Mouse (Mus musculus) CH12.LX (cell line): ENCODE measurements around the gene Mmrn2. TPM values are rescaled to one million over a fixed set of nuclear protein-coding genes. Genes with fewer than 3 reads are reported as not detected.

Experiments used
- DNase-seq: peaks from one replicate; pipeline ENCODE4 v3.0.0-alpha.2; 2013; ENCODE audit errors: extremely low read depth
- H3K27ac ChIP-seq: 2 replicates; pipeline ENCODE4 v1.5.1; 2012; ENCODE audit warnings: low read depth, mild to moderate bottlenecking, control low read depth, moderate library complexity; ENCODE audit not compliant: insufficient read depth
- H3K27me3 ChIP-seq: replicated peaks from 2 replicates; pipeline ENCODE3; 2012; ENCODE audit warnings: inconsistent platforms
- H3K36me3 ChIP-seq, 2 experiments: replicated peaks in 1 of 2; 2 replicates each; pipeline versions ENCODE3 to v1.6.1; 2012; ENCODE audit warnings: inconsistent platforms in 1 of 2, low read length in 1 of 2, mild to moderate bottlenecking in 1 of 2, mixed read lengths in 1 of 2, moderate library complexity in 1 of 2; ENCODE audit not compliant: control insufficient read depth in 1 of 2, insufficient read depth in 1 of 2
- H3K4me1 ChIP-seq, 2 experiments: 2 replicates each; pipeline ENCODE4 v1.6.1; 2012; ENCODE audit warnings: inconsistent platforms in 1 of 2, moderate library complexity in 1 of 2; ENCODE audit not compliant: insufficient read depth in 2 of 2, control insufficient read depth in 1 of 2
- H3K4me2 ChIP-seq: 2 replicates; pipeline ENCODE4 v1.6.1; 2012; ENCODE audit warnings: low read depth, mild to moderate bottlenecking, control low read depth; ENCODE audit not compliant: poor library complexity, insufficient read depth, severe bottlenecking
- H3K4me3 ChIP-seq, 3 experiments: fragments of 150-350 bp in 1 of 3; sonication (generic) in 1 of 3; replicated peaks in 1 of 3; 2 replicates each; pipeline versions ENCODE3 to v1.5.1; 2011 to 2012; ENCODE audit warnings: low read depth in 2 of 3, low read length in 2 of 3, mild to moderate bottlenecking in 2 of 3, moderate library complexity in 2 of 3, control low read depth in 1 of 3, improper control_type of control experiment in 1 of 3, inconsistent platforms in 1 of 3, mixed read lengths in 1 of 3; ENCODE audit not compliant: poor library complexity in 1 of 3
- H3K79me2 ChIP-seq: replicated peaks from 2 replicates; pipeline ENCODE4 v1.6.1; 2012; ENCODE audit warnings: mild to moderate bottlenecking, moderate library complexity; ENCODE audit not compliant: control insufficient read depth, poor library complexity, insufficient read depth, severe bottlenecking; ENCODE audit errors: extremely low read depth
- H3K9ac ChIP-seq: 2 replicates; pipeline ENCODE4 v1.6.1; 2012; ENCODE audit warnings: low read depth, mild to moderate bottlenecking, control low read depth, moderate library complexity; ENCODE audit not compliant: insufficient read depth
- H3K9me3 ChIP-seq: replicated peaks from 2 replicates; pipeline ENCODE3; 2012; ENCODE audit warnings: low read length, inconsistent platforms, mixed read lengths
- E2F4 ChIP-seq: IDR thresholded peaks from 2 replicates; pipeline ENCODE4 v1.6.1; 2011; ENCODE audit warnings: low read depth, low read length, improper control_type of control experiment; ENCODE audit not compliant: insufficient replicate concordance
- EP300 ChIP-seq: IDR thresholded peaks from 2 replicates; pipeline ENCODE4 v1.6.1; 2011; ENCODE audit warnings: low read length, improper control_type of control experiment
- ETS1 ChIP-seq: conservative IDR thresholded peaks from 2 replicates; pipeline ENCODE4 v1.6.1; 2012; ENCODE audit warnings: low read depth, mild to moderate bottlenecking, inconsistent platforms, low read length, improper control_type of control experiment, moderate library complexity
- JUN ChIP-seq: IDR thresholded peaks from 2 replicates; pipeline ENCODE4 v1.6.1; 2011; ENCODE audit warnings: low read depth, mild to moderate bottlenecking, low read length, improper control_type of control experiment, moderate library complexity; ENCODE audit not compliant: insufficient read depth
- dilution Hi-C: fragments of 300-500 bp; cut with MboI; formaldehyde crosslinking; loops from 2 replicates; pipeline ENCODE4 v1.14.3; 2020; ENCODE audit warnings: low sequenced_read_pairs; ENCODE audit not compliant: extremely low pct_unique_long_range_greater_than_20kb, extremely low pct_ligation_motif_present
- in situ Hi-C: fragments of 300-500 bp; cut with MboI; formaldehyde crosslinking; loops from 3 replicates; pipeline ENCODE4 v1.14.3; 2019; ENCODE audit warnings: low sequenced_read_pairs, low pct_ligation_motif_present, low pct_unique_long_range_greater_than_20kb, mixed read lengths
- polyA plus RNA-seq: library from polyadenylated mRNA; unstranded; fragments of >175 nt; gene quantifications from 2 replicates; pipeline ENCODE4 v1.2.1, GENCODE M21; 2012; ENCODE audit warnings: low read depth; ENCODE audit not compliant: insufficient read length
- total RNA-seq, 2 experiments: library from RNA; depleted of rRNA; stranded (reverse); fragments of 300-350 nt in 1 of 2; fragments of >200 nt in 1 of 2; gene quantifications; 2 replicates each; pipeline ENCODE4 v1.2.3; 2012 to 2014

Gene Mmrn2
- total and polyA plus RNA-seq, 3 experiments, result 0.06 TPM; not detected in 2

DNA sequence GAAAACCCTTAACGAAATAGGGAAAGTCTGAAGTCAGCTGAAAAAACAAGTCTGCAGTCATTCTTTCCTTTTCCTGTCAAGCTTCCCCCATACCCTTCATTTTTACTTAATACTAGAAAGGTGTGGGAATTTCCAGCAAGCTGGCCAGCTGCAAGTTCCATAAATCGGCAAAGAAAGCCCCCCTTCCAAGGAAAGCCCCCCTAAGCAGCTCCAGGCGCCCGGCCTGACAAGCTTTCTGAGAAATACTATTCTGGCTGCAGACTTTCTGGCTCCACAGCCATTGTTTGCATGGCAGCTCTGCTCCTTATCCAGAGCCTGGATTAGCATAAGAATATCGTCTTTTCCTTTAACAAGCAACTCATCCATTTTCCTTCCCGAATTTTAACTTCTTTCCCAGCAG is 78.4 kb downstream of the Mmrn2 start:
- peaks cover 2 to 43% of the 10 kb centered on the region in 2 experiments; a peak in 2 of 4 replicates for H3K4me1 ChIP-seq
- no peak overlapping the region for H3K27ac ChIP-seq
- H3K4me3 ChIP-seq, result no peak overlapping the region
- no peak overlapping the region for H3K9ac ChIP-seq
- H3K27me3 ChIP-seq, result no peaks in the 10 kb centered on the region
- H3K79me2 ChIP-seq, result peaks cover 3% of the 10 kb centered on the region
- dilution Hi-C loops, result no loop called here
- H3K36me3 ChIP-seq, result peaks cover 12 to 40% of the 10 kb centered on the region in 2 experiments
- DNase-seq, result no peak
- in situ Hi-C loops, result no loop called here
- H3K4me2 ChIP-seq, result no peak overlapping the region
- TF ChIP-seq ETS1 (peak; percentile 78), E2F4 (no peak), EP300 (peak; percentile 64), JUN (peak; percentile 20; the same call in 1 of the 2 replicates)
- no peaks in the 10 kb centered on the region for H3K9me3 ChIP-seq

Other genes with a start within 250 kb of the Mmrn2 start
- gene Npy4r, start 223.0 kb upstream of the Mmrn2 start, total RNA-seq (2012; rRNA removed), result 0.04 TPM in 2 replicates
- gene Npy4r, start 223.0 kb upstream of the Mmrn2 start, total RNA-seq (2014; rRNA removed), result not detected in 2 replicates
- gene Npy4r, start 223.0 kb upstream of the Mmrn2 start, polyA plus RNA-seq, result not detected in 2 replicates
- 0.21 and 0.80 TPM in 2 replicates for gene Gprin2, start 173.8 kb upstream of the Mmrn2 start, total RNA-seq (2012; rRNA removed)
- gene Gprin2, start 173.8 kb upstream of the Mmrn2 start, total RNA-seq (2014; rRNA removed), result 0.01 and 0.04 TPM in 2 replicates
- gene Gprin2, start 173.8 kb upstream of the Mmrn2 start, polyA plus RNA-seq, result 0.05 and 0.16 TPM in 2 replicates
- not detected in 2 replicates for gene Syt15, start 155.9 kb upstream of the Mmrn2 start, total RNA-seq (2012; rRNA removed)
- not detected in 2 replicates for gene Syt15, start 155.9 kb upstream of the Mmrn2 start, total RNA-seq (2014; rRNA removed)
- gene Syt15, start 155.9 kb upstream of the Mmrn2 start, polyA plus RNA-seq, result 0.10 TPM in 1 of 2 replicates, not detected in the other
- 13.4 and 13.9 TPM in 2 replicates for gene Shld2, start 65.0 kb upstream of the Mmrn2 start, total RNA-seq (2012; rRNA removed)
- 21.8 and 24.1 TPM in 2 replicates for gene Shld2, start 65.0 kb upstream of the Mmrn2 start, total RNA-seq (2014; rRNA removed)
- gene Shld2, start 65.0 kb upstream of the Mmrn2 start, polyA plus RNA-seq, result 11.4 and 12.0 TPM in 2 replicates
- gene Glud1, start 64.7 kb upstream of the Mmrn2 start, total RNA-seq (2012; rRNA removed), result 87.3 and 89.9 TPM in 2 replicates
- 116 and 118 TPM in 2 replicates for gene Glud1, start 64.7 kb upstream of the Mmrn2 start, total RNA-seq (2014; rRNA removed)
- 134 and 143 TPM in 2 replicates for gene Glud1, start 64.7 kb upstream of the Mmrn2 start, polyA plus RNA-seq
- gene Fam25c, start 20.0 kb upstream of the Mmrn2 start, total RNA-seq (2012; rRNA removed), result not detected in 2 replicates
- gene Fam25c, start 20.0 kb upstream of the Mmrn2 start, total RNA-seq (2014; rRNA removed), result not detected in 2 replicates
- gene Fam25c, start 20.0 kb upstream of the Mmrn2 start, polyA plus RNA-seq, result not detected in 2 replicates
- gene Sncg, start 676 bp upstream of the Mmrn2 start, total RNA-seq (2012; rRNA removed), result 0.21 and 0.50 TPM in 2 replicates
- gene Sncg, start 676 bp upstream of the Mmrn2 start, total RNA-seq (2014; rRNA removed), result 0.50 TPM in 1 of 2 replicates, not detected in the other
- gene Sncg, start 676 bp upstream of the Mmrn2 start, polyA plus RNA-seq, result 0.27 TPM in 1 of 2 replicates, not detected in the other
- gene Bmpr1a, start 127.9 kb downstream of the Mmrn2 start, total RNA-seq (2012; rRNA removed), result 26.2 and 32.6 TPM in 2 replicates
- gene Bmpr1a, start 127.9 kb downstream of the Mmrn2 start, total RNA-seq (2014; rRNA removed), result 46.7 and 47.9 TPM in 2 replicates
- 29.8 and 30.1 TPM in 2 replicates for gene Bmpr1a, start 127.9 kb downstream of the Mmrn2 start, polyA plus RNA-seq
- gene 9230112D13Rik, start 147.3 kb downstream of the Mmrn2 start, total RNA-seq (2012; rRNA removed), result 0.80 and 1.6 TPM in 2 replicates
- 1.7 and 2.6 TPM in 2 replicates for gene 9230112D13Rik, start 147.3 kb downstream of the Mmrn2 start, total RNA-seq (2014; rRNA removed)
- gene 9230112D13Rik, start 147.3 kb downstream of the Mmrn2 start, polyA plus RNA-seq, result 1.4 and 1.9 TPM in 2 replicates
- 0.04 and 0.08 TPM in 2 replicates for gene Ldb3, start 213.2 kb downstream of the Mmrn2 start, total RNA-seq (2012; rRNA removed)
- gene Ldb3, start 213.2 kb downstream of the Mmrn2 start, total RNA-seq (2014; rRNA removed), result 0.04 TPM in 1 of 2 replicates, not detected in the other
- not detected in 2 replicates for gene Ldb3, start 213.2 kb downstream of the Mmrn2 start, polyA plus RNA-seq
- not detected in 2 replicates for gene Opn4, start 224.7 kb downstream of the Mmrn2 start, total RNA-seq (2012; rRNA removed)
- gene Opn4, start 224.7 kb downstream of the Mmrn2 start, total RNA-seq (2014; rRNA removed), result not detected in 2 replicates
- gene Opn4, start 224.7 kb downstream of the Mmrn2 start, polyA plus RNA-seq, result not detected in 2 replicates